Mouse (Mus musculus) large intestine, adult 2 months (tissue): ENCODE results near the gene Castor1. TPM values are rescaled to one million over a fixed set of nuclear protein-coding genes. Genes with fewer than 3 reads are reported as not detected.

Experiments
- DNase-seq: peaks from one replicate; pipeline ENCODE4 v3.0.0-alpha.2; 2012; ENCODE audit warnings: low read depth, low spot score
- WGBS: fragments of 180-500 bp; shearing (Covaris S2); methylation state at CpG from one replicate; pipeline ENCODE4 v1.1.7; 2018; 5-methylcytosine and 5-hydroxymethylcytosine counted together
- polyA plus RNA-seq: library from polyadenylated mRNA; depleted of rRNA; stranded (reverse); fragments of >200 nt; gene quantifications from 2 replicates; pipeline ENCODE4 v1.2.3, GENCODE M21; 2012

Castor1 gene
- polyA plus RNA-seq, 1 experiment = 4.5 TPM

- DNase-seq = no peak
- whole genome bisulfite sequencing = 76% methylated on average over 5 of the region's 5 CpGs
Measured at GRCm38 (mm10) chr11:4205097-4205655, 12.8 kb upstream of the Castor1 start.

GRCm38 (mm10) chr11:4205951-4206350 is 12.1 kb upstream of the Castor1 start:
- no peak for DNase-seq
- WGBS = 67% methylated on average over 7 of the region's 7 CpGs

GRCm38 (mm10) chr11:4206563-4206962 is 11.5 kb upstream of the Castor1 start:
- no peak for DNase-seq
- 74% methylated on average over 6 of the region's 6 CpGs for WGBS

GRCm38 (mm10) chr11:4207655-4208054 is 10.4 kb upstream of the Castor1 start:
- WGBS = 95% methylated on average over 9 of the region's 9 CpGs
- no peak for DNase-seq

- 77% methylated on average over 5 of the region's 5 CpGs for WGBS
- DNase-seq = no peak
Measured at GRCm38 (mm10) chr11:4209556-4209955, 8.5 kb upstream of the Castor1 start.

- no peak for DNase-seq
- 76% methylated on average over 1 of the region's 1 CpGs for WGBS
Measured at GRCm38 (mm10) chr11:4210786-4211185, 7.2 kb upstream of the Castor1 start.

GRCm38 (mm10) chr11:4213107-4213506 is 4.9 kb upstream of the Castor1 start:
- WGBS = 89% methylated on average over 10 of the region's 10 CpGs

GRCm38 (mm10) chr11:4214572-4214971 is 3.5 kb upstream of the Castor1 start:
- WGBS = 95% methylated on average over 14 of the region's 14 CpGs
- DNase-seq = no peak

More at GRCm38 (mm10) chr11:4213107-4213506, 4.9 kb upstream of the Castor1 start:
- no peak for DNase-seq

GRCm38 (mm10) chr11:4215061-4215460 is 3.0 kb upstream of the Castor1 start:
- WGBS = 86% methylated on average over 10 of the region's 10 CpGs
- no peak for DNase-seq

- no peak for DNase-seq
- WGBS = 83% methylated on average over 9 of the region's 9 CpGs
Measured at GRCm38 (mm10) chr11:4216248-4217000, 1.6 kb upstream of the Castor1 start.

- no peak for DNase-seq
- WGBS = 37% methylated on average over 6 of the region's 6 CpGs
Measured at GRCm38 (mm10) chr11:4218637-4219036, 612 bp downstream of the Castor1 start.

GRCm38 (mm10) chr11:4219317-4219751 is 1.3 kb downstream of the Castor1 start:
- peak; percentile 56 for DNase-seq
- 22% methylated on average over 2 of the region's 2 CpGs for WGBS

- WGBS = 58% methylated on average over 9 of the region's 9 CpGs
Measured at GRCm38 (mm10) chr11:4219908-4220307, 1.9 kb downstream of the Castor1 start.

GRCm38 (mm10) chr11:4220443-4221400 is 2.7 kb downstream of the Castor1 start:
- peak; percentile 42 for DNase-seq
- 60% methylated on average over 28 of the region's 28 CpGs for WGBS

More at GRCm38 (mm10) chr11:4219908-4220307, 1.9 kb downstream of the Castor1 start:
- DNase-seq = no peak

GRCm38 (mm10) chr11:4222046-4222950 is 4.3 kb downstream of the Castor1 start:
- no peak for DNase-seq
- WGBS = 73% methylated on average over 17 of the region's 17 CpGs

GRCm38 (mm10) chr11:4223393-4224188 is 5.6 kb downstream of the Castor1 start:
- 46% methylated on average over 7 of the region's 7 CpGs for WGBS
- DNase-seq = no peak

GRCm38 (mm10) chr11:4224223-4224622 is 6.2 kb downstream of the Castor1 start:
- 68% methylated on average over 2 of the region's 2 CpGs for WGBS
- DNase-seq = no peak

- WGBS = 76% methylated on average over 5 of the region's 5 CpGs
- no peak for DNase-seq
Measured at GRCm38 (mm10) chr11:4226569-4227325, 8.7 kb downstream of the Castor1 start.
